In genomic region chr4:133557041-133557717, GRCm38 (mm10) we compare ENCODE assay signal across 19 mouse cellular contexts. TPM values are rescaled to one million over a fixed set of nuclear protein-coding genes. Genes with fewer than 3 reads are reported as not detected.
DNase-seq lines count a peak whose midpoint lies in the region; ATAC-seq and TF ChIP-seq lines count a peak whose summit lies in the region.
"Had no signal": no experiment of that assay in that cellular context is flagged by ENCODE, and none has a peak within 500 bp of the region (broad histone marks: within the 10 kb centered on the region; RNA-seq: fewer than 3 reads in every experiment).

No protein-coding gene starts in this region.

- TF ChIP-seq CTCF in stomach, postnatal 0 days (IDR thresholded peaks at IDR 0.05; ENCODE audit: low read depth), result no peak
- no peak for TF ChIP-seq CTCF in forebrain, postnatal 0 days (IDR thresholded peaks at IDR 0.05; ENCODE audit: low read depth)

- H3K4me3 ChIP-seq in liver, embryonic 11.5 days (ENCODE audit: low read depth, low read length), result no peak overlapping the region
- no peak overlapping the region for H3K4me3 ChIP-seq in stomach, postnatal 0 days (ENCODE audit: low read depth, low read length)
- no peak overlapping the region for H3K4me3 ChIP-seq in forebrain, postnatal 0 days (ENCODE audit: low read depth, low read length)
- H3K4me3 ChIP-seq: hindbrain, embryonic 15.5 days; limb, embryonic 10.5 days had no signal

- H3K9me3 ChIP-seq in liver, embryonic 11.5 days (ENCODE audit: control insufficient read depth, low read length), result no peaks in the 10 kb centered on the region
- no peaks in the 10 kb centered on the region for H3K9me3 ChIP-seq in stomach, postnatal 0 days (ENCODE audit: control insufficient read depth, low read length)
- no peaks in the 10 kb centered on the region for H3K9me3 ChIP-seq in forebrain, postnatal 0 days (ENCODE audit: low read length)
- H3K9me3 ChIP-seq: hindbrain, embryonic 15.5 days; limb, embryonic 10.5 days had no signal

- 0 out of 2 replicates have a peak overlapping the region, but pooled peaks have one; percentile 49 for H3K27ac ChIP-seq in liver, embryonic 11.5 days (ENCODE audit: low read depth, low read length)
- H3K27ac ChIP-seq in stomach, postnatal 0 days (replicated peaks), result no peak overlapping the region
- H3K27ac ChIP-seq in forebrain, postnatal 0 days (ENCODE audit: low read depth, low read length), result no peak overlapping the region
- H3K27ac ChIP-seq: hindbrain, embryonic 15.5 days; limb, embryonic 10.5 days had no signal

- no peaks in the 10 kb centered on the region for H3K36me3 ChIP-seq in liver, embryonic 11.5 days (ENCODE audit: control insufficient read depth, insufficient read depth, low read length)
- no peaks in the 10 kb centered on the region for H3K36me3 ChIP-seq in stomach, postnatal 0 days (ENCODE audit: control insufficient read depth, insufficient read depth, low read length)
- no peaks in the 10 kb centered on the region for H3K36me3 ChIP-seq in forebrain, postnatal 0 days (ENCODE audit: insufficient read depth)
- H3K36me3 ChIP-seq: hindbrain, embryonic 15.5 days; limb, embryonic 10.5 days had no signal

- H3K9ac ChIP-seq in liver, embryonic 11.5 days (ENCODE audit: low read depth, low read length), result no peak overlapping the region
- no peak overlapping the region for H3K9ac ChIP-seq in stomach, postnatal 0 days (ENCODE audit: low read length)
- no peak overlapping the region for H3K9ac ChIP-seq in forebrain, postnatal 0 days
- H3K9ac ChIP-seq: hindbrain, embryonic 15.5 days had no signal

- peak overlapping the region; percentile 35; the same call in 1 of the 2 replicates for H3K4me2 ChIP-seq in liver, embryonic 11.5 days
- H3K4me2 ChIP-seq in stomach, postnatal 0 days (replicated peaks; ENCODE audit: low read depth), result no peak overlapping the region
- H3K4me2 ChIP-seq in forebrain, postnatal 0 days (ENCODE audit: low read depth), result no peak overlapping the region
- H3K4me2 ChIP-seq: hindbrain, embryonic 15.5 days had no signal

- WGBS in liver, embryonic 11.5 days, result 42% methylated on average over 10 of the region's 10 CpGs
- WGBS in stomach, postnatal 0 days, result 27% methylated on average over 10 of the region's 10 CpGs
- 44% methylated on average over 10 of the region's 10 CpGs for WGBS in forebrain, postnatal 0 days

- H3K27me3 ChIP-seq in liver, embryonic 11.5 days (replicated peaks; ENCODE audit: control insufficient read depth, insufficient read depth, low read length), result peaks cover 4% of the 10 kb centered on the region; the same call in 1 of the 2 replicates
- no peaks in the 10 kb centered on the region for H3K27me3 ChIP-seq in stomach, postnatal 0 days (ENCODE audit: control insufficient read depth, insufficient read depth, low read length)
- H3K27me3 ChIP-seq in forebrain, postnatal 0 days (ENCODE audit: insufficient read depth, low read length), result no peaks in the 10 kb centered on the region
- H3K27me3 ChIP-seq: hindbrain, embryonic 15.5 days had no signal

- DNase-seq in adrenal gland, adult 2 months, result peak; percentile 49
- no peak for DNase-seq in adrenal gland, adult 18-20 months (ENCODE audit: low spot score in 2 of 2)
- peak; percentile 89 for DNase-seq in kidney, adult 9 months
- DNase-seq in liver, embryonic 11.5 days (ENCODE audit: low spot score), result no peak
- no peak for DNase-seq in stomach, postnatal 0 days (ENCODE audit: low spot score)
- DNase-seq in urinary bladder, postnatal 10 days (ENCODE audit: low spot score), result no peak
- DNase-seq in forebrain, postnatal 0 days, result no peak
- DNase-seq: adrenal gland, postnatal 25 days; layer of hippocampus, adult 9-11 months; retina, postnatal 1 day; thymus, postnatal 36 days had no signal

- TF ChIP-seq EP300 in stomach, postnatal 0 days (optimal IDR thresholded peaks at IDR 0.05), result no peak

- H3K4me1 ChIP-seq in liver, embryonic 11.5 days (replicated peaks; ENCODE audit: control insufficient read depth, insufficient read depth, low read length), result peaks cover 13% of the 10 kb centered on the region
- no peaks in the 10 kb centered on the region for H3K4me1 ChIP-seq in stomach, postnatal 0 days (replicated peaks; ENCODE audit: control insufficient read depth, insufficient read depth)
- H3K4me1 ChIP-seq in forebrain, postnatal 0 days (ENCODE audit: insufficient read depth), result no peaks in the 10 kb centered on the region
- H3K4me1 ChIP-seq: hindbrain, embryonic 15.5 days had no signal

- peak; percentile 80 for ATAC-seq in liver, embryonic 11.5 days (replicated peaks; ENCODE audit: low FRiP score)
- 0 out of 2 replicates have a peak, but pooled peaks have one; percentile 9 for ATAC-seq in stomach, postnatal 0 days (ENCODE audit: low FRiP score, low TSS enrichment)
- ATAC-seq in forebrain, postnatal 0 days, result no peak
- ATAC-seq in megakaryocyte-erythroid progenitor cell, adult 5-6 weeks (replicated peaks; ENCODE audit: low FRiP score, low TSS enrichment, poor library complexity, severe bottlenecking), result no peak
- ATAC-seq: midbrain, embryonic 16.5 days had no signal

RNA-seq across cellular contexts. Expression of gene Nr0b2, which starts 4.0 kb away (rescaled TPM):
- total RNA-seq in adrenal gland, adult 2 months (2021), result 10 to 100 TPM; 39.9 to 65.5 TPM
- 251 and 295 TPM in 2 replicates for polyA plus RNA-seq in adrenal gland, adult 2 months (2012; rRNA removed)
- 10 to 100 TPM; 48.6 to 60.7 TPM for total RNA-seq in adrenal gland, adult 18-20 months (2021)
- 0.89 and 1.1 TPM in 2 replicates for polyA plus RNA-seq in liver, embryonic 11.5 days (2014; fragmentation: Nextera tagmentation; extraction: Ambion mirVana)
- 4.7 and 5.2 TPM in 2 replicates for polyA plus RNA-seq in stomach, postnatal 0 days (2015; fragmentation: Nextera tagmentation; extraction: Ambion mirVana)
- total RNA-seq in forebrain, postnatal 0 days (2014; rRNA removed), result not detected in 2 replicates
- not detected in 2 replicates for polyA plus RNA-seq in forebrain, postnatal 0 days (2015; fragmentation: Nextera tagmentation; extraction: Ambion mirVana)
- total RNA-seq in megakaryocyte-erythroid progenitor cell, adult 5-6 weeks (2014; fragmentation: Nextera tagmentation), result not detected in 2 replicates
- not detected in 2 replicates for total RNA-seq in megakaryocyte-erythroid progenitor cell, adult 5-6 weeks (2017)
- total RNA-seq: common myeloid progenitor, adult 5-6 weeks; gastrocnemius, postnatal 4 days had no signal
- polyA plus RNA-seq: frontal cortex, adult 2 months; hindbrain, embryonic 15.5 days; midbrain, embryonic 16.5 days; neural tube, embryonic 14.5 days had no signal

RNA-seq across cellular contexts. Expression of gene Nudc, which starts 11.4 kb away (rescaled TPM):
- total RNA-seq in adrenal gland, adult 2 months (2021), result 100 to 1,000 TPM; 157 to 176 TPM
- 49.9 and 57.3 TPM in 2 replicates for polyA plus RNA-seq in adrenal gland, adult 2 months (2012; rRNA removed)
- 100 to 1,000 TPM; 148 to 172 TPM for total RNA-seq in adrenal gland, adult 18-20 months (2021)
- polyA plus RNA-seq in liver, embryonic 11.5 days (2014; fragmentation: Nextera tagmentation; extraction: Ambion mirVana), result 362 and 377 TPM in 2 replicates
- 122 and 125 TPM in 2 replicates for polyA plus RNA-seq in stomach, postnatal 0 days (2015; fragmentation: Nextera tagmentation; extraction: Ambion mirVana)
- 115 and 119 TPM in 2 replicates for total RNA-seq in forebrain, postnatal 0 days (2014; rRNA removed)
- 217 and 262 TPM in 2 replicates for polyA plus RNA-seq in forebrain, postnatal 0 days (2015; fragmentation: Nextera tagmentation; extraction: Ambion mirVana)
- 250 and 258 TPM in 2 replicates for total RNA-seq in megakaryocyte-erythroid progenitor cell, adult 5-6 weeks (2014; fragmentation: Nextera tagmentation)
- 271 and 301 TPM in 2 replicates for total RNA-seq in megakaryocyte-erythroid progenitor cell, adult 5-6 weeks (2017)

RNA-seq across cellular contexts. Expression of gene Gpatch3, which starts 17.4 kb away (rescaled TPM):
- total RNA-seq in adrenal gland, adult 2 months (2021), result 1 to 10 TPM; 6.0 to 7.5 TPM
- polyA plus RNA-seq in adrenal gland, adult 2 months (2012; rRNA removed), result 8.5 and 13.1 TPM in 2 replicates
- 1 to 10 TPM; 5.7 to 7.2 TPM for total RNA-seq in adrenal gland, adult 18-20 months (2021)
- polyA plus RNA-seq in liver, embryonic 11.5 days (2014; fragmentation: Nextera tagmentation; extraction: Ambion mirVana), result 8.7 and 10.0 TPM in 2 replicates
- 3.6 and 3.8 TPM in 2 replicates for polyA plus RNA-seq in stomach, postnatal 0 days (2015; fragmentation: Nextera tagmentation; extraction: Ambion mirVana)
- 8.4 and 11.8 TPM in 2 replicates for total RNA-seq in forebrain, postnatal 0 days (2014; rRNA removed)
- polyA plus RNA-seq in forebrain, postnatal 0 days (2015; fragmentation: Nextera tagmentation; extraction: Ambion mirVana), result 4.2 and 5.4 TPM in 2 replicates
- 1.2 and 6.2 TPM in 2 replicates for total RNA-seq in megakaryocyte-erythroid progenitor cell, adult 5-6 weeks (2014; fragmentation: Nextera tagmentation)
- 16.9 and 29.6 TPM in 2 replicates for total RNA-seq in megakaryocyte-erythroid progenitor cell, adult 5-6 weeks (2017)

RNA-seq across cellular contexts. Expression of gene Gpn2, which starts 27.0 kb away (rescaled TPM):
- 10 to 100 TPM; 16.5 to 18.5 TPM for total RNA-seq in adrenal gland, adult 2 months (2021)
- 63.3 and 82.5 TPM in 2 replicates for polyA plus RNA-seq in adrenal gland, adult 2 months (2012; rRNA removed)
- 10 to 100 TPM; 16.2 to 16.4 TPM for total RNA-seq in adrenal gland, adult 18-20 months (2021)
- polyA plus RNA-seq in liver, embryonic 11.5 days (2014; fragmentation: Nextera tagmentation; extraction: Ambion mirVana), result 23.4 and 24.8 TPM in 2 replicates
- 13.9 and 14.8 TPM in 2 replicates for polyA plus RNA-seq in stomach, postnatal 0 days (2015; fragmentation: Nextera tagmentation; extraction: Ambion mirVana)
- total RNA-seq in forebrain, postnatal 0 days (2014; rRNA removed), result 18.5 and 20.5 TPM in 2 replicates
- polyA plus RNA-seq in forebrain, postnatal 0 days (2015; fragmentation: Nextera tagmentation; extraction: Ambion mirVana), result 16.8 and 19.7 TPM in 2 replicates
- 16.0 and 20.9 TPM in 2 replicates for total RNA-seq in megakaryocyte-erythroid progenitor cell, adult 5-6 weeks (2014; fragmentation: Nextera tagmentation)
- 19.5 and 29.3 TPM in 2 replicates for total RNA-seq in megakaryocyte-erythroid progenitor cell, adult 5-6 weeks (2017)

RNA-seq across cellular contexts. Expression of gene Kdf1, which starts 38.4 kb away (rescaled TPM):
- total RNA-seq in adrenal gland, adult 2 months (2021), result 1 to 10 TPM; 1.8 to 2.1 TPM
- polyA plus RNA-seq in adrenal gland, adult 2 months (2012; rRNA removed), result 4.4 and 5.3 TPM in 2 replicates
- total RNA-seq in adrenal gland, adult 18-20 months (2021), result under 1 TPM; 0.42 to 0.99 TPM
- 0.89 and 1.7 TPM in 2 replicates for polyA plus RNA-seq in liver, embryonic 11.5 days (2014; fragmentation: Nextera tagmentation; extraction: Ambion mirVana)
- 29.2 and 34.2 TPM in 2 replicates for polyA plus RNA-seq in stomach, postnatal 0 days (2015; fragmentation: Nextera tagmentation; extraction: Ambion mirVana)
- total RNA-seq in forebrain, postnatal 0 days (2014; rRNA removed), result 0.23 TPM in 1 of 2 replicates, not detected in the other
- polyA plus RNA-seq in forebrain, postnatal 0 days (2015; fragmentation: Nextera tagmentation; extraction: Ambion mirVana), result 0.40 and 0.92 TPM in 2 replicates
- total RNA-seq in megakaryocyte-erythroid progenitor cell, adult 5-6 weeks (2014; fragmentation: Nextera tagmentation), result not detected in 2 replicates
- not detected in 2 replicates for total RNA-seq in megakaryocyte-erythroid progenitor cell, adult 5-6 weeks (2017)
- total RNA-seq: common myeloid progenitor, adult 5-6 weeks; gastrocnemius, postnatal 4 days had no signal

Comparison
In these comparisons a context has a peak if more than half of its experiments do, and no peak if none do; other contexts are left out.
1. DNase-seq: peak in adrenal gland, adult 2 months (single experiment) and kidney, adult 9 months (single experiment); none in adrenal gland, adult 18-20 months (0 of 2), liver, embryonic 11.5 days (single experiment), stomach, postnatal 0 days (single experiment), urinary bladder, postnatal 10 days (single experiment) and forebrain, postnatal 0 days (single experiment).
2. ATAC-seq: peak in liver, embryonic 11.5 days (single experiment) and stomach, postnatal 0 days (single experiment); none in forebrain, postnatal 0 days (single experiment) and megakaryocyte-erythroid progenitor cell, adult 5-6 weeks (single experiment).
3. RNA of gene Nr0b2, which starts 4.0 kb away (total RNA-seq): 39.9 to 65.5 TPM in adrenal gland, adult 2 months and 48.6 to 60.7 TPM in adrenal gland, adult 18-20 months; not detected in forebrain, postnatal 0 days and not detected in megakaryocyte-erythroid progenitor cell, adult 5-6 weeks; every median in the first group is over 10 times any median in the second.